Comparison of ENCODE assay signal across 24 mouse cellular contexts in genomic region chr13:19883896-19884658, GRCm38 (mm10).
DNase-seq lines count a peak whose midpoint lies in the region; ATAC-seq and TF ChIP-seq lines count a peak whose summit lies in the region.
"Had no signal": no experiment of that assay in that cellular context is flagged by ENCODE, and none has a peak within 500 bp of the region (broad histone marks: within the 10 kb centered on the region; RNA-seq: fewer than 3 reads in every experiment).

No protein-coding gene starts in this region.

- ATAC-seq in forebrain, embryonic 14.5 days, result peak; percentile 86; the same call in 1 of the 2 replicates
- peak; percentile 21; the same call in 1 of the 2 replicates for ATAC-seq in hindbrain, postnatal 0 days
- no peak for ATAC-seq in hindbrain, embryonic 11.5 days (ENCODE audit: low FRiP score)
- ATAC-seq: inflammation-experienced regulatory T-cells, adult 6 months had no signal

- no peaks in the 10 kb centered on the region for H3K27me3 ChIP-seq in forebrain, embryonic 14.5 days (replicated peaks; ENCODE audit: control insufficient read depth, insufficient read depth, low read length)
- no peaks in the 10 kb centered on the region for H3K27me3 ChIP-seq in forebrain, embryonic 10.5 days (ENCODE audit: poor library complexity, severe bottlenecking)
- no peaks in the 10 kb centered on the region for H3K27me3 ChIP-seq in hindbrain, postnatal 0 days (ENCODE audit: insufficient read depth, low read length)
- H3K27me3 ChIP-seq in hindbrain, embryonic 11.5 days (ENCODE audit: control insufficient read depth, insufficient read depth, low read length), result no peaks in the 10 kb centered on the region
- H3K27me3 ChIP-seq: embryonic facial prominence, embryonic 15.5 days; hindbrain, embryonic 12.5 days; limb, embryonic 13.5 days; lung, embryonic 15.5 days; stomach, embryonic 15.5 days had no signal

- peak overlapping the region; percentile 58; the same call in 1 of the 2 replicates for H3K27ac ChIP-seq in forebrain, embryonic 14.5 days (ENCODE audit: low read depth, low read length)
- H3K27ac ChIP-seq in forebrain, embryonic 10.5 days, result no peak overlapping the region
- 0 out of 2 replicates have a peak overlapping the region, but pooled peaks have one; percentile 7 for H3K27ac ChIP-seq in hindbrain, postnatal 0 days
- no peak overlapping the region for H3K27ac ChIP-seq in hindbrain, embryonic 11.5 days (ENCODE audit: low read depth, low read length)
- H3K27ac ChIP-seq: embryonic facial prominence, embryonic 10.5 days; embryonic facial prominence, embryonic 15.5 days; hindbrain, embryonic 12.5 days; limb, embryonic 13.5 days; lung, embryonic 15.5 days; midbrain, embryonic 10.5 days; stomach, embryonic 15.5 days had no signal

- no peaks in the 10 kb centered on the region for H3K9me3 ChIP-seq in forebrain, embryonic 14.5 days (replicated peaks; ENCODE audit: control insufficient read depth, low read length)
- no peaks in the 10 kb centered on the region for H3K9me3 ChIP-seq in forebrain, embryonic 10.5 days
- no peaks in the 10 kb centered on the region for H3K9me3 ChIP-seq in hindbrain, postnatal 0 days (ENCODE audit: low read length)
- no peaks in the 10 kb centered on the region for H3K9me3 ChIP-seq in hindbrain, embryonic 11.5 days (ENCODE audit: control insufficient read depth, low read length)
- H3K9me3 ChIP-seq: embryonic facial prominence, embryonic 10.5 days; embryonic facial prominence, embryonic 15.5 days; hindbrain, embryonic 12.5 days; limb, embryonic 13.5 days; lung, embryonic 15.5 days; midbrain, embryonic 10.5 days; stomach, embryonic 15.5 days had no signal

- no peaks in the 10 kb centered on the region for H3K4me1 ChIP-seq in forebrain, embryonic 14.5 days (ENCODE audit: control insufficient read depth, insufficient read depth, low read length)
- no peaks in the 10 kb centered on the region for H3K4me1 ChIP-seq in forebrain, embryonic 10.5 days
- H3K4me1 ChIP-seq in hindbrain, postnatal 0 days (ENCODE audit: insufficient read depth, low read length), result no peaks in the 10 kb centered on the region
- no peaks in the 10 kb centered on the region for H3K4me1 ChIP-seq in hindbrain, embryonic 11.5 days (replicated peaks; ENCODE audit: control insufficient read depth, insufficient read depth, low read length)
- H3K4me1 ChIP-seq: embryonic facial prominence, embryonic 10.5 days; embryonic facial prominence, embryonic 15.5 days; hindbrain, embryonic 12.5 days; limb, embryonic 13.5 days; lung, embryonic 15.5 days; midbrain, embryonic 10.5 days; stomach, embryonic 15.5 days had no signal

- 76% methylated on average over 7 of the region's 7 CpGs for WGBS in forebrain, embryonic 14.5 days
- 95% methylated on average over 7 of the region's 7 CpGs for WGBS in forebrain, embryonic 10.5 days
- 71% methylated on average over 7 of the region's 7 CpGs for WGBS in hindbrain, postnatal 0 days
- 88% methylated on average over 7 of the region's 7 CpGs for WGBS in hindbrain, embryonic 11.5 days

- H3K4me2 ChIP-seq in forebrain, embryonic 14.5 days (ENCODE audit: low read length), result no peak overlapping the region
- no peak overlapping the region for H3K4me2 ChIP-seq in hindbrain, postnatal 0 days (ENCODE audit: low read depth, low read length)
- no peak overlapping the region for H3K4me2 ChIP-seq in hindbrain, embryonic 11.5 days (replicated peaks; ENCODE audit: low read depth, low read length)
- H3K4me2 ChIP-seq: embryonic facial prominence, embryonic 15.5 days; hindbrain, embryonic 12.5 days; limb, embryonic 13.5 days; liver, embryonic 11.5 days; lung, embryonic 15.5 days; stomach, embryonic 15.5 days had no signal

- no peak for TF ChIP-seq CTCF in hindbrain, postnatal 0 days (IDR thresholded peaks at IDR 0.05; ENCODE audit: low read depth)

- H3K36me3 ChIP-seq in forebrain, embryonic 14.5 days (ENCODE audit: control insufficient read depth, insufficient read depth, low read length), result no peaks in the 10 kb centered on the region
- no peaks in the 10 kb centered on the region for H3K36me3 ChIP-seq in forebrain, embryonic 10.5 days (replicated peaks)
- no peaks in the 10 kb centered on the region for H3K36me3 ChIP-seq in hindbrain, postnatal 0 days (ENCODE audit: insufficient read depth, low read length)
- H3K36me3 ChIP-seq in hindbrain, embryonic 11.5 days (ENCODE audit: control insufficient read depth, insufficient read depth, low read length), result no peaks in the 10 kb centered on the region
- H3K36me3 ChIP-seq: embryonic facial prominence, embryonic 10.5 days; embryonic facial prominence, embryonic 15.5 days; hindbrain, embryonic 12.5 days; limb, embryonic 13.5 days; lung, embryonic 15.5 days; midbrain, embryonic 10.5 days; stomach, embryonic 15.5 days had no signal

- H3K4me3 ChIP-seq in forebrain, embryonic 14.5 days (ENCODE audit: low read depth, low read length), result no peak overlapping the region
- H3K4me3 ChIP-seq in forebrain, embryonic 10.5 days, result no peak overlapping the region
- no peak overlapping the region for H3K4me3 ChIP-seq in hindbrain, postnatal 0 days (ENCODE audit: low read length)
- no peak overlapping the region for H3K4me3 ChIP-seq in hindbrain, embryonic 11.5 days (ENCODE audit: low read depth, low read length)
- H3K4me3 ChIP-seq: embryonic facial prominence, embryonic 10.5 days; embryonic facial prominence, embryonic 15.5 days; hindbrain, embryonic 12.5 days; limb, embryonic 13.5 days; lung, embryonic 15.5 days; midbrain, embryonic 10.5 days; stomach, embryonic 15.5 days had no signal

- no peak overlapping the region for H3K9ac ChIP-seq in forebrain, embryonic 14.5 days (ENCODE audit: low read length)
- H3K9ac ChIP-seq in hindbrain, postnatal 0 days (replicated peaks; ENCODE audit: low read length), result no peak overlapping the region
- H3K9ac ChIP-seq in hindbrain, embryonic 11.5 days (ENCODE audit: low read depth, low read length), result no peak overlapping the region
- H3K9ac ChIP-seq: embryonic facial prominence, embryonic 15.5 days; hindbrain, embryonic 12.5 days; limb, embryonic 13.5 days; lung, embryonic 15.5 days; stomach, embryonic 15.5 days had no signal

- peak; percentile 54 for DNase-seq in forebrain, embryonic 14.5 days (ENCODE audit: low spot score)
- no peak for DNase-seq in forebrain, embryonic 10.5 days (ENCODE audit: extremely low spot score, low spot score)
- no peak for DNase-seq in hindbrain, postnatal 0 days (ENCODE audit: low spot score)
- no peak for DNase-seq in hindbrain, embryonic 11.5 days (ENCODE audit: low spot score)
- DNase-seq in adrenal gland, postnatal 14 days, result peak; percentile 26
- DNase-seq in brain, adult 2 months (ENCODE audit: low read depth, low spot score), result peak; percentile 8
- no peak for DNase-seq in T-cell, adult 2 months (ENCODE audit: low spot score)
- DNase-seq in cerebellum, postnatal 4 days (ENCODE audit: low spot score in 2 of 2), result no peak
- DNase-seq: B cell, adult 2 months; cerebellum, adult 2 months; cerebellum, postnatal 14 days; heart, postnatal 14 days; kidney, adult 11 months; kidney, postnatal 25 days; right cerebral cortex, postnatal 25 days had no signal

Comparison
In these comparisons a context has a peak if more than half of its experiments do, and no peak if none do; other contexts are left out.
1. DNase-seq: peak in forebrain, embryonic 14.5 days (single experiment), adrenal gland, postnatal 14 days (single experiment) and brain, adult 2 months (single experiment); none in forebrain, embryonic 10.5 days (single experiment), hindbrain, postnatal 0 days (single experiment), hindbrain, embryonic 11.5 days (single experiment), T-cell, adult 2 months (single experiment) and cerebellum, postnatal 4 days (0 of 2).
2. H3K27ac ChIP-seq: peak in forebrain, embryonic 14.5 days (single experiment) and hindbrain, postnatal 0 days (single experiment); none in forebrain, embryonic 10.5 days (single experiment) and hindbrain, embryonic 11.5 days (single experiment).